Mouse (Mus musculus): ENCODE data around the gene Spop.

- no peak for TF ChIP-seq CTCF (IDR thresholded peaks at IDR 0.05; ENCODE audit: low read depth, low read length)
- TF ChIP-seq POLR2A (IDR thresholded peaks at IDR 0.05; ENCODE audit: extremely low read depth, insufficient read depth, low read length), result no peak
Observed at GRCm38 (mm10) chr11:95480662-95481061, 66.8 kb downstream of the Spop start.

All from liver, adult 2 months (tissue).